Mouse (Mus musculus) lung, embryonic 14.5 days (tissue): ENCODE measurements around the gene Tnfaip8l1. TPM values are rescaled to one million over a fixed set of nuclear protein-coding genes. Genes with fewer than 3 reads are reported as not detected.
A peak's percentile ranks its signal among the peaks of the same experiment; 100 is the strongest.

ENCODE experiments used
- ATAC-seq: fragments of 200-750 bp; cut with Nextera tagmentation; 2 replicates; pipeline ENCODE4 v1.8.0; 2017; ENCODE audit warnings: mild to moderate bottlenecking, moderate TSS enrichment, moderate library complexity; ENCODE audit not compliant: insufficient read depth
- DNase-seq: peaks from one replicate; pipeline ENCODE4 v3.0.0-alpha.2; 2015
- H3K27ac ChIP-seq: fragments of 300-500 bp; sonication (generic); 2 replicates; pipeline ENCODE4 v1.5.1; 2014; ENCODE audit warnings: low read depth, mild to moderate bottlenecking, moderate library complexity
- H3K27me3 ChIP-seq: fragments of 300-500 bp; sonication (generic); 2 replicates; pipeline ENCODE4 v1.6.1; 2014; ENCODE audit warnings: low read length, control low read depth; ENCODE audit not compliant: insufficient read depth
- H3K36me3 ChIP-seq: fragments of 300-500 bp; sonication (generic); 2 replicates; pipeline ENCODE4 v1.6.1; 2014; ENCODE audit warnings: control low read depth; ENCODE audit not compliant: insufficient read depth
- H3K4me1 ChIP-seq: fragments of 300-500 bp; sonication (generic); 2 replicates; pipeline ENCODE4 v1.6.1; 2014; ENCODE audit warnings: antibody characterized with exemption, control low read depth; ENCODE audit not compliant: insufficient read depth
- H3K4me2 ChIP-seq: fragments of 300-500 bp; sonication (generic); 2 replicates; pipeline ENCODE4 v1.6.1; 2014; ENCODE audit warnings: mild to moderate bottlenecking
- H3K4me3 ChIP-seq: fragments of 300-500 bp; sonication (generic); 2 replicates; pipeline ENCODE4 v1.5.1; 2014; ENCODE audit warnings: low read depth, low read length
- H3K9ac ChIP-seq: fragments of 300-500 bp; sonication (generic); 2 replicates; pipeline ENCODE4 v1.6.1; 2014
- H3K9me3 ChIP-seq: fragments of 300-500 bp; sonication (generic); 2 replicates; pipeline ENCODE4 v1.6.1; 2016; ENCODE audit warnings: low read depth, low read length, control low read depth
- CTCF ChIP-seq: IDR thresholded peaks from 2 replicates; pipeline ENCODE4 v1.5.1; 2016; ENCODE audit warnings: antibody characterized with exemption, low read depth
- WGBS: fragments of 180-500 bp; shearing (Covaris S2); extraction: QIAGEN DNeasy Blood & Tissue Kit; methylation state at CpG from one replicate; pipeline ENCODE4 v1.1.7; 2014; 5-methylcytosine and 5-hydroxymethylcytosine counted together
- polyA plus RNA-seq: library from polyadenylated mRNA; unstranded; fragments of >200 nt; fragmentation: Nextera tagmentation; extraction: Ambion mirVana; gene quantifications from 2 replicates; pipeline ENCODE4 v1.2.1, GENCODE M21; 2014

The Tnfaip8l1 gene
- polyA plus RNA-seq, 1 experiment from 2014 or later = 14.5 TPM

GRCm38 (mm10) chr17:56123161-56123560, 39.1 kb upstream of the Tnfaip8l1 start:
- H3K9ac ChIP-seq = no peak overlapping the region
- no peak overlapping the region for H3K4me2 ChIP-seq
- TF ChIP-seq CTCF = no peak
- no peaks in the 10 kb centered on the region for H3K36me3 ChIP-seq
- peaks cover 9% of the 10 kb centered on the region for H3K9me3 ChIP-seq
- H3K27ac ChIP-seq = no peak overlapping the region
- no peak overlapping the region for H3K4me3 ChIP-seq
- no peak for ATAC-seq
- DNase-seq = no peak
- no peaks in the 10 kb centered on the region for H3K4me1 ChIP-seq
- peaks cover 64% of the 10 kb centered on the region for H3K27me3 ChIP-seq
- WGBS = 87% methylated on average over 12 of the region's 12 CpGs

- H3K9me3 ChIP-seq = peaks cover 9% of the 10 kb centered on the region
- 37% methylated on average over 58 of the region's 59 CpGs for WGBS
- no peaks in the 10 kb centered on the region for H3K4me1 ChIP-seq
- DNase-seq = no peak
- peak overlapping the region; percentile 39 for H3K4me3 ChIP-seq
- no peak overlapping the region for H3K27ac ChIP-seq
- no peaks in the 10 kb centered on the region for H3K36me3 ChIP-seq
- no peak for TF ChIP-seq CTCF
- ATAC-seq = no peak
- H3K4me2 ChIP-seq = peak overlapping the region; percentile 77
- peaks cover 58% of the 10 kb centered on the region for H3K27me3 ChIP-seq
- peak overlapping the region; percentile 49; the same call in 1 of the 2 replicates for H3K9ac ChIP-seq
These were observed 38.5 kb upstream of the Tnfaip8l1 start for GRCm38 (mm10) chr17:56123681-56124340.

DNA sequence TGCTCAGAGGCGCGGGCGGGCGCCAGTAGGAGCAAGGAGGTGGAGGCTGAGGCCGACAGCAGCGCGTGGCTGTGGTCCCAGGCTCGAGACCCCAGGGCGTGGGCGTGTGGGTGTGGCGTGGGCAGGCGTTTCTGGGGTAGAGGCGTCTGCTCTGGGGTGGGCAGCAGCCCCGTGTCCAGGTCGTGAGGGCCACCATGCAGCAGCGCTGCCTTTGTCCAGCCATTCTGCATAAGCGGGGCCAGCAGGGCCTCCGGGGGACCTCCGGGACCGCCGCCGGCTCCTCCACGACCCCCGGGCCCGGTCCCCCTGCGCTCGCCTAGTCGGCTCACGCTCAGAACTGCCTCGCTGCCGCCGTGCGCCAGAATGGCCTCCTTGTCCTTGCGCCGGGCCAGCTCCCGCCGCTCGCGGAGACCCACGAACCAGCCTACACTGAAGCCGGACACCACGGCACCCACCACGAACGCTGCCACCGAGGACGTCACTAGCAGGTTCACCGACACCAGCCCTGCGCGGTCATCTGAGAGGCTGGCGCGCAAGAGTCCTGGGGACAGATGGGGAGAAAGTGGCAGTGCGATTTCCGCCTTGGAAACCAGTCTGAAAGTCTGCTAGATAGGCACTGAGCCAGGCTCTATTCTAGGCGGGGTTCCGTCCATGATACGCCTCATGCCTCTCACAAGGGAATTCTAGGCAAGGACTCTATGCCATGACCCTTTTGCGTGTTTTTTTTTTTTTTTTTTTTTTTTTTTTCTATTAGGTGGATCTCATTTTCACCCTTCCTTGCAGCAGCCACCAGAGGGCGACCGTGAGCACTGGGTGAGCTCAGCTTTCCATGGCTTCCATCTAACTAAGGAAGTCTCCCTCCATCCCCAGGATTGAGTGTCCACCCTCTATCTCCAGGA, 37.7 kb upstream of the Tnfaip8l1 start:
- WGBS = 6% methylated on average over 54 of the region's 59 CpGs
- ATAC-seq (0 out of 2 replicates have a peak, but pooled peaks have one; percentile 20), DNase-seq (peak; percentile 68)
- peak; percentile 81 for TF ChIP-seq CTCF
- no peak overlapping the region for H3K27ac ChIP-seq
- peak overlapping the region; percentile 39 for H3K4me3 ChIP-seq
- H3K9me3 ChIP-seq = peaks cover 9% of the 10 kb centered on the region
- peaks cover 50% of the 10 kb centered on the region for H3K27me3 ChIP-seq
- peak overlapping the region; percentile 77 for H3K4me2 ChIP-seq
- H3K9ac ChIP-seq = peak overlapping the region; percentile 49
- H3K36me3 ChIP-seq = no peaks in the 10 kb centered on the region
- H3K4me1 ChIP-seq = no peaks in the 10 kb centered on the region

DNA sequence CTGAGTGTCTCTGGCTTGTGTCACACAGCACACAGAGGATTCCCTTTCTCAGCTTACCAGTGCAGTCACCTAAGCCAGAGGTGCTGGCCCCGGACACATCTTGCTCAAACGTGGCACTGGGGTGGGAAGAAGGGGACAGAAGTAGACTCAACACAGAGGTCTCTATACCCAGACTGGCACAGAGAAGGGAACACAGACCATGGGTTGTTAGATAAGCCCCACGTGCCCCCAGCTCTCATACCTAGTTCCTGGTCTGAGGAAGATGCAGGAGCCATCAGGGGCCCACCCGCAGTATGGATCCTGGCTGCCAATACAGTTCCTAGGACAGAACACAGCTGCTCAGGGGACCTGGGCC, 37.0 kb upstream of the Tnfaip8l1 start:
- Histone ChIP-seq H3K27ac (no peak overlapping the region), H3K9ac (no peak overlapping the region), H3K9me3 (peaks cover 9% of the 10 kb centered on the region), H3K4me3 (no peak overlapping the region), H3K27me3 (peaks cover 43% of the 10 kb centered on the region), H3K4me2 (no peak overlapping the region), H3K36me3 (no peaks in the 10 kb centered on the region), H3K4me1 (no peaks in the 10 kb centered on the region)
- DNase-seq = no peak
- 79% methylated on average over 4 of the region's 4 CpGs for WGBS
- ATAC-seq = no peak
- no peak for TF ChIP-seq CTCF

- Histone ChIP-seq H3K9ac (no peak overlapping the region), H3K36me3 (no peaks in the 10 kb centered on the region), H3K4me2 (no peak overlapping the region), H3K27ac (no peak overlapping the region), H3K4me3 (no peak overlapping the region), H3K4me1 (no peaks in the 10 kb centered on the region), H3K27me3 (peaks cover 34% of the 10 kb centered on the region), H3K9me3 (peaks cover 9% of the 10 kb centered on the region)
- no peak for TF ChIP-seq CTCF
- 68% methylated on average over 11 of the region's 11 CpGs for WGBS
- DNase-seq = no peak
- no peak for ATAC-seq
These were observed 36.1 kb upstream of the Tnfaip8l1 start for GRCm38 (mm10) chr17:56126175-56126574.

- no peak overlapping the region for H3K4me2 ChIP-seq
- no peak overlapping the region for H3K9ac ChIP-seq
- WGBS = 73% methylated on average over 15 of the region's 15 CpGs
These were observed 34.0 kb upstream of the Tnfaip8l1 start for GRCm38 (mm10) chr17:56128246-56128645.

DNA sequence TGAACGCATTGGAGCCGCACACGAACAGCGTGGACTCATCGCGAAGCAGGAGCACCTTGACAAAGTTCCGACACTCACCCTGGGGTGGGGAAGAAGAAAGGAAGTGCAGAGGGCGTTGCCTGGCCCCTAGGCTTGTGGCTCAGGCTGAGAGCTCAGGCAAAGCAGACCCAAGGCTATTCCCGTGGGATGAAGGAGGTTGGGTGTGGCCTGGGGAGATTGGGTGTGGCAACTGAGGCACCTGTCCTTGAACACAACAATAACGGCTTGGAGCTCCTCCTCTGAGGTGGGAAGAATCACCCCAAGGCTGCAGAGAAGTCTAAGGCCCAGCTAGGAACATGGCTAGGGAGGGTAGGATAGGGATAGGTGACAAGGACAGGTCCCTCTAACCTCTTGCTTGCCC, 31.1 kb upstream of the Tnfaip8l1 start:
- H3K4me3 ChIP-seq = no peak overlapping the region
- no peaks in the 10 kb centered on the region for H3K27me3 ChIP-seq
- 0 out of 2 replicates have a peak, but pooled peaks cover 6% of the 10 kb centered on the region for H3K4me1 ChIP-seq
- H3K36me3 ChIP-seq = no peaks in the 10 kb centered on the region
- H3K9me3 ChIP-seq = no peaks in the 10 kb centered on the region
- 89% methylated on average over 10 of the region's 10 CpGs for WGBS
- no peak overlapping the region for H3K9ac ChIP-seq
- DNase-seq (no peak), ATAC-seq (no peak)
- TF ChIP-seq CTCF = no peak
- no peak overlapping the region for H3K4me2 ChIP-seq
- no peak overlapping the region for H3K27ac ChIP-seq

More at GRCm38 (mm10) chr17:56128246-56128645, 34.0 kb upstream of the Tnfaip8l1 start:
- Histone ChIP-seq H3K4me1 (0 out of 2 replicates have a peak, but pooled peaks cover 2% of the 10 kb centered on the region), H3K9me3 (no peaks in the 10 kb centered on the region), H3K36me3 (no peaks in the 10 kb centered on the region), H3K27ac (no peak overlapping the region), H3K27me3 (peaks cover 20% of the 10 kb centered on the region), H3K4me3 (no peak overlapping the region)
- ATAC-seq (no peak), DNase-seq (no peak)
- TF ChIP-seq CTCF = no peak
